19 mouse cellular contexts compared by ENCODE assay signal in genomic region chr1:132188442-132189066, GRCm38 (mm10). TPM values are rescaled to one million over a fixed set of nuclear protein-coding genes. Genes with fewer than 3 reads are reported as not detected.
DNase-seq lines count a peak whose midpoint lies in the region; ATAC-seq lines count a peak whose summit lies in the region.
"Had no signal": no experiment of that assay in that cellular context is flagged by ENCODE, and none has a peak within 500 bp of the region (broad histone marks: within the 10 kb centered on the region; RNA-seq: fewer than 3 reads in every experiment).

No protein-coding gene starts in this region.

- no peak overlapping the region for H3K9ac ChIP-seq in neural tube, embryonic 11.5 days (ENCODE audit: low read length)
- H3K9ac ChIP-seq: intestine, embryonic 15.5 days; liver, embryonic 14.5 days had no signal

- H3K27me3 ChIP-seq in limb, embryonic 10.5 days (ENCODE audit: low read depth, poor library complexity, severe bottlenecking), result peaks cover 66% of the 10 kb centered on the region
- peaks cover 12% of the 10 kb centered on the region; the same call in 1 of the 2 replicates for H3K27me3 ChIP-seq in neural tube, embryonic 11.5 days (ENCODE audit: control insufficient read depth, insufficient read depth, low read length)

- peaks cover 52% of the 10 kb centered on the region for H3K4me1 ChIP-seq in limb, embryonic 10.5 days
- peaks cover 8% of the 10 kb centered on the region for H3K4me1 ChIP-seq in neural tube, embryonic 11.5 days (ENCODE audit: control insufficient read depth, insufficient read depth, low read length)

- peak; percentile 2 for DNase-seq in adrenal gland, postnatal 14 days
- DNase-seq in adrenal gland, adult 18-20 months (ENCODE audit: low spot score in 2 of 2), result no peak
- DNase-seq in kidney, postnatal 4 days, result peak; percentile 58 to 59
- DNase-seq in kidney, postnatal 36 days, result no peak
- DNase-seq in limb, embryonic 10.5 days (ENCODE audit: low spot score), result peak; percentile 32
- DNase-seq in neural tube, embryonic 11.5 days (ENCODE audit: low spot score), result peak; percentile 12
- DNase-seq in heart, postnatal 36 days, result no peak
- no peak for DNase-seq in left cerebral cortex, adult 18-20 months (ENCODE audit: low spot score in 2 of 2)
- DNase-seq: adrenal gland, adult 8-10 months; cerebellum, adult 9-10 months; gastrocnemius, postnatal 14 days; heart, postnatal 10 days; lung, postnatal 14 days; right cerebral cortex, adult 18-20 months had no signal

- H3K9me3 ChIP-seq in limb, embryonic 10.5 days (replicated peaks), result no peaks in the 10 kb centered on the region
- no peaks in the 10 kb centered on the region for H3K9me3 ChIP-seq in neural tube, embryonic 11.5 days (ENCODE audit: control insufficient read depth, low read length)
- H3K9me3 ChIP-seq: intestine, embryonic 15.5 days had no signal

- no peak overlapping the region for H3K4me3 ChIP-seq in limb, embryonic 10.5 days
- no peak overlapping the region for H3K4me3 ChIP-seq in neural tube, embryonic 11.5 days (ENCODE audit: low read depth, low read length)
- H3K4me3 ChIP-seq: intestine, embryonic 15.5 days had no signal

- H3K36me3 ChIP-seq in limb, embryonic 10.5 days, result no peaks in the 10 kb centered on the region
- H3K36me3 ChIP-seq in neural tube, embryonic 11.5 days (ENCODE audit: control insufficient read depth, insufficient read depth, low read length), result no peaks in the 10 kb centered on the region
- H3K36me3 ChIP-seq: intestine, embryonic 15.5 days had no signal

- ATAC-seq in neural tube, embryonic 11.5 days (ENCODE audit: insufficient read depth, low FRiP score, low TSS enrichment), result no peak
- ATAC-seq: intestine, embryonic 15.5 days had no signal

- intact Hi-C loops in heart, postnatal 36 days (cut with DNase I), result no loop called here

- H3K27ac ChIP-seq in limb, embryonic 10.5 days, result no peak overlapping the region
- H3K27ac ChIP-seq in neural tube, embryonic 11.5 days (ENCODE audit: low read depth, low read length), result no peak overlapping the region
- H3K27ac ChIP-seq: intestine, embryonic 15.5 days; liver, embryonic 14.5 days had no signal

- 36% methylated on average over 9 of the region's 9 CpGs for whole genome bisulfite sequencing in limb, embryonic 10.5 days
- 49% methylated on average over 9 of the region's 9 CpGs for WGBS in neural tube, embryonic 11.5 days

- H3K4me2 ChIP-seq in neural tube, embryonic 11.5 days (ENCODE audit: low read depth), result no peak overlapping the region
- H3K4me2 ChIP-seq: intestine, embryonic 15.5 days had no signal

RNA-seq across cellular contexts. Expression of gene Lemd1, which starts 2.7 kb away (rescaled TPM):
- total RNA-seq in adrenal gland, postnatal 14 days (2021), result not detected in 2 replicates
- total RNA-seq in adrenal gland, adult 18-20 months (2021), result under 1 TPM in 1 of 2 experiments, not detected in 1; 0.43 TPM
- polyA plus RNA-seq in limb, embryonic 10.5 days (2016; fragmentation: Nextera tagmentation; extraction: Ambion mirVana), result 1.3 and 1.7 TPM in 2 replicates
- polyA plus RNA-seq in neural tube, embryonic 11.5 days (2014; fragmentation: Nextera tagmentation; extraction: Ambion mirVana), result 5.6 and 6.8 TPM in 2 replicates
- total RNA-seq in heart, postnatal 36 days (2021), result not detected
- 1 to 10 TPM; 4.8 to 7.6 TPM for total RNA-seq in left cerebral cortex, adult 18-20 months (2021)
- total RNA-seq: gastrocnemius, postnatal 14 days; heart, postnatal 10 days had no signal
- polyA plus RNA-seq: liver, embryonic 14.5 days had no signal

RNA-seq across cellular contexts. Expression of gene AC124108.1, which starts 2.7 kb away (rescaled TPM):
- 0.11 and 0.15 TPM in 2 replicates for total RNA-seq in adrenal gland, postnatal 14 days (2021)
- not detected for total RNA-seq in adrenal gland, adult 18-20 months (2021)
- 0.64 and 0.65 TPM in 2 replicates for polyA plus RNA-seq in limb, embryonic 10.5 days (2016; fragmentation: Nextera tagmentation; extraction: Ambion mirVana)
- 2.2 and 2.6 TPM in 2 replicates for polyA plus RNA-seq in neural tube, embryonic 11.5 days (2014; fragmentation: Nextera tagmentation; extraction: Ambion mirVana)
- total RNA-seq in heart, postnatal 36 days (2021), result not detected
- total RNA-seq in left cerebral cortex, adult 18-20 months (2021), result 1 to 10 TPM; 3.4 to 5.2 TPM
- total RNA-seq: gastrocnemius, postnatal 14 days; heart, postnatal 10 days had no signal
- polyA plus RNA-seq: liver, embryonic 14.5 days had no signal

RNA-seq across cellular contexts. Expression of gene Gm10188, which starts 41.0 kb away (rescaled TPM):
- total RNA-seq in adrenal gland, postnatal 14 days (2021), result not detected in 2 replicates
- not detected for total RNA-seq in adrenal gland, adult 18-20 months (2021)
- not detected in 2 replicates for polyA plus RNA-seq in limb, embryonic 10.5 days (2016; fragmentation: Nextera tagmentation; extraction: Ambion mirVana)
- polyA plus RNA-seq in neural tube, embryonic 11.5 days (2014; fragmentation: Nextera tagmentation; extraction: Ambion mirVana), result not detected in 2 replicates
- total RNA-seq in heart, postnatal 36 days (2021), result not detected
- total RNA-seq in left cerebral cortex, adult 18-20 months (2021), result not detected
- total RNA-seq: adrenal gland, adult 8-10 months; gastrocnemius, postnatal 14 days; heart, postnatal 10 days; layer of hippocampus, postnatal 14 days; left cerebral cortex, postnatal 25 days had no signal
- polyA plus RNA-seq: intestine, embryonic 15.5 days; liver, embryonic 14.5 days; stomach, embryonic 14.5 days had no signal

RNA-seq across cellular contexts. Expression of gene Cdk18, which starts 49.1 kb away (rescaled TPM):
- total RNA-seq in adrenal gland, postnatal 14 days (2021), result 16.7 and 17.9 TPM in 2 replicates
- total RNA-seq in adrenal gland, adult 18-20 months (2021), result 10 to 100 TPM; 16.1 to 16.3 TPM
- polyA plus RNA-seq in limb, embryonic 10.5 days (2016; fragmentation: Nextera tagmentation; extraction: Ambion mirVana), result 3.7 TPM in 2 replicates
- 1.9 TPM in 2 replicates for polyA plus RNA-seq in neural tube, embryonic 11.5 days (2014; fragmentation: Nextera tagmentation; extraction: Ambion mirVana)
- 10 to 100 TPM; 16.5 to 17.9 TPM for total RNA-seq in heart, postnatal 36 days (2021)
- 10 to 100 TPM; 30.5 to 36.1 TPM for total RNA-seq in left cerebral cortex, adult 18-20 months (2021)

Comparison
In these comparisons a context has a peak if more than half of its experiments do, and no peak if none do; other contexts are left out.
1. DNase-seq: peak in adrenal gland, postnatal 14 days (single experiment), kidney, postnatal 4 days (2 of 2), limb, embryonic 10.5 days (single experiment) and neural tube, embryonic 11.5 days (single experiment); none in adrenal gland, adult 18-20 months (0 of 2), kidney, postnatal 36 days (0 of 2), heart, postnatal 36 days (0 of 2) and left cerebral cortex, adult 18-20 months (0 of 2).